In the genomic region with DNA sequence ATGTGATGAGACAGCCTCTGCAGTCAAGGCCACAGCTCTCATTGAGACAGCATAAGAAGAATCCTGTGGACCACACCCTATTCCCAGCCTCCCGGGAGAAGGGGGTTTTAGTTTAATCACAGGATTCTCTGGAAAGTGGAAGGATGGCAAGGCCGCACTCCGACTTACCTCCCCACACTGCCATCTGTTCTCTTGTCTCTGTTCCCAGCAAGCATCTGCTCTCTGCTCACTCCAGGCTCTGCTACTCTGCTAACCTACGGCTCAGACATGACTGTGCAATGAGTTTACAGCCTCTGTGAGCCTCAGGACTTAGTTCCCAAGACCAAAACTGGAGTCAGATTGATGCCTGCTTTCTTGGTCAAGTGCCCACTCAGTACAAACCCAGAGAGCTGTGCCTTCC, we compare ENCODE assay signal across 15 mouse cellular contexts. TPM values are rescaled to one million over a fixed set of nuclear protein-coding genes. Genes with fewer than 3 reads are reported as not detected.
A peak's percentile ranks its signal among the peaks of the same experiment; 100 is the strongest.
DNase-seq lines count a peak whose midpoint lies in the region; ATAC-seq and TF ChIP-seq lines count a peak whose summit lies in the region.
"Had no signal": no experiment of that assay in that cellular context is flagged by ENCODE, and none has a peak within 500 bp of the region (broad histone marks: within the 10 kb centered on the region; RNA-seq: fewer than 3 reads in every experiment).

No protein-coding gene starts in this region.

- no peak for TF ChIP-seq CTCF in midbrain, postnatal 0 days (IDR thresholded peaks at IDR 0.05)
- no peak for TF ChIP-seq CTCF in layer of hippocampus, adult 2 months (conservative IDR thresholded peaks at IDR 0.05)

- H3K4me3 ChIP-seq in midbrain, postnatal 0 days (ENCODE audit: low read depth, low read length), result no peak overlapping the region
- H3K4me3 ChIP-seq in midbrain, embryonic 10.5 days, result no peak overlapping the region
- no peak overlapping the region for H3K4me3 ChIP-seq in layer of hippocampus, adult 2 months
- H3K4me3 ChIP-seq: embryonic facial prominence, embryonic 15.5 days had no signal

- no peaks in the 10 kb centered on the region for H3K4me1 ChIP-seq in midbrain, postnatal 0 days (ENCODE audit: insufficient read depth, low read length)
- H3K4me1 ChIP-seq in midbrain, embryonic 10.5 days, result no peaks in the 10 kb centered on the region
- H3K4me1 ChIP-seq: embryonic facial prominence, embryonic 15.5 days had no signal

- H3K9ac ChIP-seq in midbrain, postnatal 0 days (replicated peaks; ENCODE audit: low read length, poor library complexity, severe bottlenecking), result no peak overlapping the region
- H3K9ac ChIP-seq: embryonic facial prominence, embryonic 15.5 days had no signal

- no peak for ATAC-seq in midbrain, postnatal 0 days (ENCODE audit: low FRiP score)
- no peak for ATAC-seq in erythroid progenitor cell, adult 5-6 weeks (replicated peaks; ENCODE audit: low FRiP score, poor library complexity, severe bottlenecking)
- ATAC-seq: inflammation-experienced regulatory T-cells, adult 6 months had no signal

- 72% methylated on average over 4 of the region's 4 CpGs for WGBS in midbrain, postnatal 0 days
- WGBS in midbrain, embryonic 10.5 days, result 81% methylated on average over 4 of the region's 4 CpGs

- no peaks in the 10 kb centered on the region for H3K9me3 ChIP-seq in midbrain, postnatal 0 days (ENCODE audit: low read length)
- no peaks in the 10 kb centered on the region for H3K9me3 ChIP-seq in midbrain, embryonic 10.5 days (replicated peaks)
- H3K9me3 ChIP-seq: embryonic facial prominence, embryonic 15.5 days had no signal

- H3K27me3 ChIP-seq in midbrain, postnatal 0 days (ENCODE audit: insufficient read depth, low read length), result no peaks in the 10 kb centered on the region
- H3K27me3 ChIP-seq in midbrain, embryonic 10.5 days (ENCODE audit: low read depth, poor library complexity, severe bottlenecking), result no peaks in the 10 kb centered on the region
- H3K27me3 ChIP-seq: embryonic facial prominence, embryonic 15.5 days had no signal

- H3K27ac ChIP-seq in midbrain, postnatal 0 days (ENCODE audit: low read depth, low read length), result no peak overlapping the region
- no peak overlapping the region for H3K27ac ChIP-seq in midbrain, embryonic 10.5 days (replicated peaks)
- H3K27ac ChIP-seq in layer of hippocampus, adult 2 months, result peak overlapping the region; percentile 32; the same call in 1 of the 2 replicates
- H3K27ac ChIP-seq: embryonic facial prominence, embryonic 15.5 days had no signal

- DNase-seq in midbrain, postnatal 0 days (ENCODE audit: low spot score), result peak; percentile 85
- DNase-seq in midbrain, embryonic 10.5 days (ENCODE audit: low spot score), result no peak
- DNase-seq in cerebellum, postnatal 10 days, result peak; percentile 90 to 93
- peak; percentile 51 to 62 for DNase-seq in layer of hippocampus, adult 2 months (ENCODE audit: low spot score in 2 of 2)
- peak; percentile 43 to 64 for DNase-seq in right cerebral cortex, postnatal 10 days (ENCODE audit: low spot score in 2 of 2)
- no peak for DNase-seq in adrenal gland, adult 18-20 months (ENCODE audit: low spot score in 2 of 2)
- no peak for DNase-seq in adrenal gland, postnatal 4 days (ENCODE audit: low spot score in 2 of 2)
- DNase-seq: heart, adult 18-20 months; kidney, postnatal 36 days; liver; lung, postnatal 10 days; thymus, postnatal 14 days had no signal

- H3K36me3 ChIP-seq in midbrain, postnatal 0 days (ENCODE audit: insufficient read depth, low read length), result no peaks in the 10 kb centered on the region
- no peaks in the 10 kb centered on the region for H3K36me3 ChIP-seq in midbrain, embryonic 10.5 days
- H3K36me3 ChIP-seq: embryonic facial prominence, embryonic 15.5 days had no signal

- no peak overlapping the region for H3K4me2 ChIP-seq in midbrain, postnatal 0 days (ENCODE audit: low read depth, low read length, poor library complexity, severe bottlenecking)
- H3K4me2 ChIP-seq: embryonic facial prominence, embryonic 15.5 days had no signal

RNA-seq across cellular contexts. Expression of gene Sv2b, which starts 43.8 kb away (rescaled TPM):
- total RNA-seq in midbrain, postnatal 0 days (2014; rRNA removed), result 36.8 and 42.2 TPM in 2 replicates
- polyA plus RNA-seq in midbrain, postnatal 0 days (2015; fragmentation: Nextera tagmentation; extraction: Ambion mirVana), result 12.9 and 13.7 TPM in 2 replicates
- 1.6 and 2.4 TPM in 2 replicates for polyA plus RNA-seq in midbrain, embryonic 10.5 days (2016; fragmentation: Nextera tagmentation; extraction: Ambion mirVana)
- 100 to 1,000 TPM; 289 to 309 TPM for total RNA-seq in layer of hippocampus, adult 2 months (2021)
- total RNA-seq in erythroid progenitor cell, adult 5-6 weeks (2015; ENCODE audit: low replicate concordance), result not detected in 2 replicates
- not detected in 2 replicates for total RNA-seq in erythroid progenitor cell, adult 5-6 weeks (2017; ENCODE audit: low replicate concordance)
- under 1 TPM; 0.07 to 0.10 TPM for total RNA-seq in adrenal gland, adult 18-20 months (2021)
- 1 to 10 TPM; 1.2 to 1.3 TPM for total RNA-seq in adrenal gland, postnatal 4 days (2021)
- polyA plus RNA-seq: inflammation-experienced regulatory T-cells, adult 6 months had no signal

Comparison
In these comparisons a context has a peak if more than half of its experiments do, and no peak if none do; other contexts are left out.
1. DNase-seq: peak in midbrain, postnatal 0 days (single experiment), cerebellum, postnatal 10 days (2 of 2), layer of hippocampus, adult 2 months (2 of 2) and right cerebral cortex, postnatal 10 days (2 of 2); none in midbrain, embryonic 10.5 days (single experiment), adrenal gland, adult 18-20 months (0 of 2) and adrenal gland, postnatal 4 days (0 of 2).
2. RNA of gene Sv2b, which starts 43.8 kb away (total RNA-seq): 289 to 309 TPM in layer of hippocampus, adult 2 months and 36.8 to 42.2 TPM in midbrain, postnatal 0 days; 1.2 to 1.3 TPM in adrenal gland, postnatal 4 days, 0.07 to 0.10 TPM in adrenal gland, adult 18-20 months and not detected in erythroid progenitor cell, adult 5-6 weeks; every median in the first group is over 10 times any median in the second.